Mouse (Mus musculus) central nervous system, embryonic 18 days (tissue): Measurements from ENCODE around the gene Gm5725. TPM values are rescaled to one million over a fixed set of nuclear protein-coding genes. Genes with fewer than 3 reads are reported as not detected.

Source experiments
- polyA plus RNA-seq: library from polyadenylated mRNA; depleted of rRNA; stranded (reverse); fragments of >200 nt; gene quantifications from 2 replicates; pipeline ENCODE4 v1.2.3, GENCODE M21; 2012; rRNA removed

The Gm5725 gene
- polyA plus RNA-seq, result not detected in 2 replicates

GRCm38 (mm10) chr7:21844167-21844566, at the start of gene Gm5725:
Gene Gm5725, minus strand, starts transcription at chr7:21844267.

GRCm38 (mm10) chr7:21832051-21832450, 12.0 kb downstream of the Gm5725 start, which contains the start of gene Vmn1r135:
Gene Vmn1r135, plus strand, starts transcription at chr7:21832351.

DNA sequence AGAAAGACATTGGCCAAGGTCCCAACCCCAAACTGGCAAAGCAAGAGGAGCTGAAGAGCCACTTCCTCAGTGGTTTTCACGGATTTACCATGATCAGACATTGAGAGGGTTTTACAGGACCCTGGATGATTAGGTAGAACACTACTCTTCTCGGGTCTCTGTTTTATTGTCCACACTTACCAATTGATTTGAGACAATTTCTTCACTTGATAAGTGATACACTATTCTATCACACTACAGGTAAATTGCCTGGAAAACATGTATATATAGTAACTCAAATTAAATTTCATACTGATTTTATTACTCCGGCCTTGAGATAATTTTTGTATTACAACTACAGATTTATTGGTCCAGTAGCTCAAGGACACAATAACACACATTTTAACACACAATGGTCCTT, 47.4 kb downstream of the Gm5725 start, which contains the start of gene Gm4177:
Gene Gm4177, minus strand, starts transcription at position 101 of the 400 bp plus-strand sequence.

Other genes with a start within 250 kb of the Gm5725 start
- not detected in 2 replicates for gene Vmn1r132, start 230.2 kb downstream of the Gm5725 start, polyA plus RNA-seq
- not detected in 2 replicates for gene Gm4175, start 82.8 kb downstream of the Gm5725 start, polyA plus RNA-seq
- not detected in 2 replicates for gene Gm4177, start 47.5 kb downstream of the Gm5725 start, polyA plus RNA-seq
- gene Vmn1r135, start 11.9 kb downstream of the Gm5725 start, polyA plus RNA-seq, result not detected in 2 replicates
- gene Gm5891, start 77.0 kb upstream of the Gm5725 start, polyA plus RNA-seq, result not detected in 2 replicates
- not detected in 2 replicates for gene Vmn1r137, start 150.3 kb upstream of the Gm5725 start, polyA plus RNA-seq
- gene Vmn1r138, start 184.6 kb upstream of the Gm5725 start, polyA plus RNA-seq, result not detected in 2 replicates
- not detected in 2 replicates for gene Gm6176, start 212.0 kb upstream of the Gm5725 start, polyA plus RNA-seq
- gene Vmn1r139, start 224.8 kb upstream of the Gm5725 start, polyA plus RNA-seq, result not detected in 2 replicates